Mouse (Mus musculus) stomach, postnatal 0 days (tissue): Measurements from ENCODE around the gene Trh.
A peak's percentile ranks its signal among the peaks of the same experiment; 100 is the strongest.

ENCODE experiments used
- CTCF ChIP-seq: IDR thresholded peaks from 2 replicates; pipeline ENCODE4 v1.5.1; 2016; ENCODE audit warnings: antibody characterized with exemption, low read depth, mild to moderate bottlenecking, moderate library complexity
- EP300 ChIP-seq: optimal IDR thresholded peaks from 2 replicates; pipeline ENCODE3; 2016; ENCODE audit warnings: antibody characterized with exemption

DNA sequence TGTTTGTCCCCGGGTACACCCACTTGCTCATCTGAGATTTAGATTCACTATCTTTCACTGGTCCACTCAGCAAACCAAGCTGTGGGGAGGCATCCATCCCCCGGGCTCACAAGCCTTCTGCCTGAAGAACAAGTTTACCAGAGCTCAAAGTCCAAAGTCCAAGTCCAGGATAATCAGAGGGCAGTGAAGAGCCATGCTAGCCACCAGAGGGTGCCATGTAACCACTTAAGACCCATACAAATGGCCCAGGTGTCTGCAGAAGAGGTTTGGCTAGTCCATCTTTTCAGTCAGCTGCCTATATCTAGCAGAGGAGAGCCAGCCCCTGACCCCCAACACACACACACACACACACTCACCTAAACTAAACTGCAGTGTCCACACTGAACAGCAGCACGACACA lies 25.0 kb downstream of the Trh start:
- TF ChIP-seq EP300, result no peak
- peak; percentile 83 for TF ChIP-seq CTCF
